Mouse (Mus musculus): ENCODE results near the gene Timm8a1.

Gene Timm8a1

GRCm38 (mm10) chrX:134523772-134524171, 17.9 kb downstream of the Timm8a1 start:
- DNase-seq: no peak

GRCm38 (mm10) chrX:134509473-134509872, 32.2 kb downstream of the Timm8a1 start:
- no peak for DNase-seq

- no peak for DNase-seq
These were observed 33.7 kb downstream of the Timm8a1 start for GRCm38 (mm10) chrX:134507977-134508376.

- no peak for DNase-seq
These were observed 41.0 kb downstream of the Timm8a1 start for GRCm38 (mm10) chrX:134500651-134501050.
